Mouse (Mus musculus): ENCODE data around the gene Lepr. TPM values are rescaled to one million over a fixed set of nuclear protein-coding genes. Genes with fewer than 3 reads are reported as not detected.

Lepr gene
- polyA plus RNA-seq, 1 experiment from 2014 or later: 1.3 TPM

GRCm38 (mm10) chr4:101697236-101697635 lies 20.0 kb upstream of the Lepr start:
- no peak overlapping the region for H3K9ac ChIP-seq
- 86% methylated on average over 3 of the region's 3 CpGs for WGBS
- H3K4me3 ChIP-seq (replicated peaks): no peak overlapping the region
- H3K4me2 ChIP-seq (replicated peaks): no peak overlapping the region
- no peak overlapping the region for H3K27ac ChIP-seq
- no peaks in the 10 kb centered on the region for H3K27me3 ChIP-seq (replicated peaks)
- H3K9me3 ChIP-seq: no peaks in the 10 kb centered on the region
- no peaks in the 10 kb centered on the region for H3K36me3 ChIP-seq
- no peaks in the 10 kb centered on the region for H3K4me1 ChIP-seq (replicated peaks)
- no peak for ATAC-seq

- Histone ChIP-seq H3K36me3 (no peaks in the 10 kb centered on the region), H3K9me3 (no peaks in the 10 kb centered on the region), H3K9ac (no peak overlapping the region), H3K27ac (no peak overlapping the region), H3K27me3 (replicated peaks) (no peaks in the 10 kb centered on the region), H3K4me1 (replicated peaks) (no peaks in the 10 kb centered on the region), H3K4me3 (replicated peaks) (no peak overlapping the region), H3K4me2 (replicated peaks) (no peak overlapping the region)
- 65% methylated on average over 1 of the region's 1 CpGs for WGBS
- ATAC-seq: no peak
These were observed 17.8 kb upstream of the Lepr start for GRCm38 (mm10) chr4:101699423-101699822.

DNA sequence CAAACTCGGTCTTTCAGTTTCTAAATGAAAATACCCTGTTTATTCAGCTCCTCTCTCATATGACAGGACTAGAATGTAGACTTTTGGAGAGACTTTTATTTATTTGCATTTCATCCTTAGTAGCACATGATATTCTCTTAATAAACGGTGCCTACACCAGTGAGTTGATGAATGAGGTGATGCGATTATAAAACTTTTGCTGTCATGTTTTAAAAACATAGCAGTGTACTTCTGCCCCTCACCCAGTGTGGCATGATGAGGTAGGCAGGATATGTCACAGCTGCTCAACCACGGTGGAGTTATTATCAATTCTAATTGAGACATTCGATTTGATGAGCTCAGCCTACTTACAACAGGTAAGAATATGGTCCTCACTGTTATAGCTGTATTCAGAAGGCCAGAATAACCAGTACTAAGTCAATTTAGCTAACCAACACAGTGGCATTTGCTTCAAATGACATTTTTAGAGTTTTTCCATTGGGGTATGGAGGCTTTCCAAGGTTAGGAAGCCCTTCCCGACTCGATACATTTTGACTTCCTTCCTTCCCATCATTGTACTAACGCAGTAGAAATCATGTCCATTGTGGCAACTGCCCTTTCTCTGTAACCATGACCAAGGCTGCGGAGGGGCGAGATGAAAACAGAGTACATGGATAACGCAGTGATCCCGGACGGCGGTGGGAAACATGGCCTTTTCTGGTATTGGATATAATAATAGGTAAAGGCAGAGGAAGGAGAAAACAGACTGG lies 16.1 kb upstream of the Lepr start:
- Histone ChIP-seq H3K4me3 (replicated peaks) (no peak overlapping the region), H3K4me2 (replicated peaks) (no peak overlapping the region), H3K9me3 (no peaks in the 10 kb centered on the region), H3K36me3 (no peaks in the 10 kb centered on the region), H3K4me1 (replicated peaks) (no peaks in the 10 kb centered on the region), H3K27ac (no peak overlapping the region), H3K9ac (no peak overlapping the region), H3K27me3 (replicated peaks) (no peaks in the 10 kb centered on the region)
- ATAC-seq: no peak
- 84% methylated on average over 14 of the region's 14 CpGs for WGBS

GRCm38 (mm10) chr4:101705325-101705724 lies 11.9 kb upstream of the Lepr start:
- 79% methylated on average over 9 of the region's 9 CpGs for WGBS
- no peak for ATAC-seq

DNA sequence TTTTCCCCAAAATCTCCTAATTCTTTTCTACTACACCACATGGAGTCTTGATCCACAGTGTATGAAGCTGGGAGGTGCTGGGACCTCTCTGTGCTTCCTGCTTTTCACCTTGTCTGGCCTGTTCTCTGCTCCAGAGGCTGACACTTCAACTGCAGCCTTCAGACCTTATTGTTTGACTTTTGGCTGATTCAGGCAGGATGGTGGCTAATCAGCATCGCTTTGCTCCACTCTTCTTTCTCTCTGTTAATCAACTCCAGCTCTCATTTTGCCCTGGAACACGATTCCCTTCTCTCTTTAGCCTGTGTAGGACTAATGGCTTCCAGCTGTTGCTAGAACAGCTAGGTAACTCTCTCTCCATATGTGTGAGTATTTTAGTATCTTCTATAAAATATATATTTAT lies 10.0 kb upstream of the Lepr start:
- no peaks in the 10 kb centered on the region for H3K4me1 ChIP-seq (replicated peaks)
- no peaks in the 10 kb centered on the region for H3K36me3 ChIP-seq
- no peak overlapping the region for H3K4me2 ChIP-seq (replicated peaks)
- H3K9me3 ChIP-seq: no peaks in the 10 kb centered on the region
- H3K27ac ChIP-seq: no peak overlapping the region
- 56% methylated on average over 2 of the region's 2 CpGs for WGBS
- no peaks in the 10 kb centered on the region for H3K27me3 ChIP-seq (replicated peaks)
- H3K4me3 ChIP-seq (replicated peaks): no peak overlapping the region
- ATAC-seq: no peak
- no peak overlapping the region for H3K9ac ChIP-seq

More at GRCm38 (mm10) chr4:101705325-101705724, 11.9 kb upstream of the Lepr start:
- Histone ChIP-seq H3K9me3 (no peaks in the 10 kb centered on the region), H3K4me3 (replicated peaks) (no peak overlapping the region), H3K9ac (no peak overlapping the region), H3K27ac (no peak overlapping the region), H3K36me3 (no peaks in the 10 kb centered on the region), H3K4me2 (replicated peaks) (no peak overlapping the region), H3K4me1 (replicated peaks) (no peaks in the 10 kb centered on the region), H3K27me3 (replicated peaks) (no peaks in the 10 kb centered on the region)

GRCm38 (mm10) chr4:101707953-101708352 lies 9.3 kb upstream of the Lepr start:
- ATAC-seq: no peak
- H3K4me2 ChIP-seq (replicated peaks): no peak overlapping the region
- H3K4me3 ChIP-seq (replicated peaks): no peak overlapping the region
- no peak overlapping the region for H3K27ac ChIP-seq
- H3K4me1 ChIP-seq (replicated peaks): no peaks in the 10 kb centered on the region
- no peak overlapping the region for H3K9ac ChIP-seq
- H3K36me3 ChIP-seq: no peaks in the 10 kb centered on the region
- no peaks in the 10 kb centered on the region for H3K27me3 ChIP-seq (replicated peaks)
- WGBS: 63% methylated on average over 3 of the region's 3 CpGs
- no peaks in the 10 kb centered on the region for H3K9me3 ChIP-seq

GRCm38 (mm10) chr4:101710361-101710760 lies 6.8 kb upstream of the Lepr start:
- no peak overlapping the region for H3K4me3 ChIP-seq (replicated peaks)
- H3K27me3 ChIP-seq (replicated peaks): no peaks in the 10 kb centered on the region
- ATAC-seq: no peak
- no peaks in the 10 kb centered on the region for H3K36me3 ChIP-seq
- no peaks in the 10 kb centered on the region for H3K4me1 ChIP-seq (replicated peaks)
- no peak overlapping the region for H3K4me2 ChIP-seq (replicated peaks)
- H3K27ac ChIP-seq: no peak overlapping the region
- WGBS: 72% methylated on average over 4 of the region's 4 CpGs
- H3K9ac ChIP-seq: no peak overlapping the region
- H3K9me3 ChIP-seq: no peaks in the 10 kb centered on the region

GRCm38 (mm10) chr4:101711100-101711499 lies 6.1 kb upstream of the Lepr start:
- no peaks in the 10 kb centered on the region for H3K27me3 ChIP-seq (replicated peaks)
- WGBS: 85% methylated on average over 4 of the region's 4 CpGs

DNA sequence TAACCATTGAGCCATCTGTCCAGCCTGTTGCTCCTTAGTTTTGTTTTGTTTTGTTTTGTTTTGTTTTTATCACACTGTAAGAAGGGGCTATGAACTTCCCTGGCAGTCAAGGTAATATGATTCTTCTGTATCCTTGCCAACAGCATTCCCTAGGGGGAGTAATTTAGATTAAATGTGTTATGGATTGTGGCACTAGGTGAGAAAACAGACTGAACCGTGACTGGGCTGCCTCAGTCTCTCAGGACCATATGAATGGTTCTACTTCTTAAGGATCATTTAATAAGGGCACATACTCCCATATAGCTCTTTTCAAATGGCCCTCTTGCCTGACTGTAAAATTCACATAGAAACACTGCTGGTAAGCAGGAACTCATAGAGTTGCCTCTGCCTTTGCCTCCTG lies 4.6 kb upstream of the Lepr start:
- WGBS: 34% methylated on average over 1 of the region's 1 CpGs
- no peak overlapping the region for H3K27ac ChIP-seq
- H3K4me3 ChIP-seq (replicated peaks): no peak overlapping the region
- no peak overlapping the region for H3K4me2 ChIP-seq (replicated peaks)
- no peak for ATAC-seq
- no peaks in the 10 kb centered on the region for H3K9me3 ChIP-seq
- H3K27me3 ChIP-seq (replicated peaks): peaks cover 10% of the 10 kb centered on the region
- peaks cover 5% of the 10 kb centered on the region for H3K4me1 ChIP-seq (replicated peaks)
- no peaks in the 10 kb centered on the region for H3K36me3 ChIP-seq
- no peak overlapping the region for H3K9ac ChIP-seq

More at GRCm38 (mm10) chr4:101711100-101711499, 6.1 kb upstream of the Lepr start:
- ATAC-seq: no peak
- Histone ChIP-seq H3K36me3 (no peaks in the 10 kb centered on the region), H3K4me3 (replicated peaks) (no peak overlapping the region), H3K27ac (no peak overlapping the region), H3K9ac (no peak overlapping the region), H3K4me2 (replicated peaks) (no peak overlapping the region), H3K9me3 (no peaks in the 10 kb centered on the region), H3K4me1 (replicated peaks) (no peaks in the 10 kb centered on the region)

GRCm38 (mm10) chr4:101715302-101715701 lies 1.9 kb upstream of the Lepr start:
- H3K4me2 ChIP-seq (replicated peaks): no peak overlapping the region
- H3K36me3 ChIP-seq: no peaks in the 10 kb centered on the region
- no peak overlapping the region for H3K4me3 ChIP-seq (replicated peaks)
- WGBS: 76% methylated on average over 8 of the region's 8 CpGs
- H3K27ac ChIP-seq: no peak overlapping the region
- H3K4me1 ChIP-seq (replicated peaks): peaks cover 8% of the 10 kb centered on the region
- H3K9me3 ChIP-seq: no peaks in the 10 kb centered on the region
- peaks cover 14% of the 10 kb centered on the region for H3K27me3 ChIP-seq (replicated peaks)
- no peak overlapping the region for H3K9ac ChIP-seq
- ATAC-seq: no peak

GRCm38 (mm10) chr4:101715805-101716204 lies 1.4 kb upstream of the Lepr start:
- ATAC-seq: no peak
- no peak overlapping the region for H3K4me3 ChIP-seq (replicated peaks)
- H3K9ac ChIP-seq: no peak overlapping the region
- peaks cover 8% of the 10 kb centered on the region for H3K4me1 ChIP-seq (replicated peaks)
- no peak overlapping the region for H3K4me2 ChIP-seq (replicated peaks)
- WGBS: 85% methylated on average over 6 of the region's 6 CpGs
- H3K27ac ChIP-seq: no peak overlapping the region
- no peaks in the 10 kb centered on the region for H3K9me3 ChIP-seq
- H3K36me3 ChIP-seq: no peaks in the 10 kb centered on the region
- H3K27me3 ChIP-seq (replicated peaks): peaks cover 14% of the 10 kb centered on the region

GRCm38 (mm10) chr4:101718991-101719580 lies 1.9 kb downstream of the Lepr start:
- 14% methylated on average over 5 of the region's 5 CpGs for WGBS
- peaks cover 14% of the 10 kb centered on the region for H3K27me3 ChIP-seq (replicated peaks)
- no peaks in the 10 kb centered on the region for H3K36me3 ChIP-seq
- no peak overlapping the region for H3K4me2 ChIP-seq (replicated peaks)
- H3K9me3 ChIP-seq: no peaks in the 10 kb centered on the region
- no peak overlapping the region for H3K4me3 ChIP-seq (replicated peaks)
- no peak for ATAC-seq
- H3K27ac ChIP-seq: no peak overlapping the region
- peaks cover 8% of the 10 kb centered on the region for H3K4me1 ChIP-seq (replicated peaks)
- no peak overlapping the region for H3K9ac ChIP-seq

GRCm38 (mm10) chr4:101721705-101722104 lies 4.5 kb downstream of the Lepr start:
- Histone ChIP-seq H3K27me3 (replicated peaks) (peaks cover 12% of the 10 kb centered on the region), H3K9ac (no peak overlapping the region), H3K27ac (no peak overlapping the region), H3K4me2 (replicated peaks) (no peak overlapping the region), H3K36me3 (no peaks in the 10 kb centered on the region), H3K4me1 (replicated peaks) (peaks cover 8% of the 10 kb centered on the region), H3K9me3 (no peaks in the 10 kb centered on the region), H3K4me3 (replicated peaks) (no peak overlapping the region)
- no peak for ATAC-seq
- 77% methylated on average over 4 of the region's 4 CpGs for WGBS

All from intestine, embryonic 15.5 days (tissue).